Mouse (Mus musculus): ENCODE results near the gene Opa1.

- TF ChIP-seq POLR2A (IDR thresholded peaks at IDR 0.05; ENCODE audit: insufficient read length, low read depth), result no peak
- TF ChIP-seq POLR2AphosphoS2 (IDR thresholded peaks at IDR 0.05; ENCODE audit: insufficient read length, low read depth), result no peak
- TF ChIP-seq MYOD1 (IDR thresholded peaks at IDR 0.05; ENCODE audit: control insufficient read depth in 1 of 3, insufficient read length in 2 of 3, low read depth in 2 of 3), result no peak
- no peak for TF ChIP-seq USF1 (IDR thresholded peaks at IDR 0.05; ENCODE audit: low read depth)
- TF ChIP-seq TCF12 (IDR thresholded peaks at IDR 0.05; ENCODE audit: insufficient read depth, poor library complexity, severe bottlenecking), result no peak
- no peak for TF ChIP-seq MYOG (IDR thresholded peaks at IDR 0.05; ENCODE audit: control insufficient read depth in 1 of 3, insufficient read depth in 1 of 3, insufficient read length in 2 of 3, low read depth in 2 of 3)
- TF ChIP-seq REST (IDR thresholded peaks at IDR 0.05; ENCODE audit: insufficient read depth, insufficient read length), result no peak
- no peak for TF ChIP-seq MAX (IDR thresholded peaks at IDR 0.05; ENCODE audit: low read depth)
- no peak for TF ChIP-seq SRF (IDR thresholded peaks at IDR 0.05; ENCODE audit: control insufficient read depth, insufficient read length, low read depth)
- TF ChIP-seq E2F4 (IDR thresholded peaks at IDR 0.05; ENCODE audit: insufficient read depth), result no peak
- no peak for TF ChIP-seq CEBPB (IDR thresholded peaks at IDR 0.05; ENCODE audit: insufficient read depth, poor library complexity, severe bottlenecking)
These were observed 88.5 kb downstream of the Opa1 start for GRCm38 (mm10) chr16:29667702-29668061.

Measured in myocyte (in vitro differentiated cells).